Comparison of ENCODE assay signal across 8 mouse cellular contexts in genomic region chr10:42476774-42477475, GRCm38 (mm10). TPM values are rescaled to one million over a fixed set of nuclear protein-coding genes. Genes with fewer than 3 reads are reported as not detected.
DNase-seq lines count a peak whose midpoint lies in the region; ATAC-seq and TF ChIP-seq lines count a peak whose summit lies in the region.

No protein-coding gene starts in this region.

- WGBS in kidney, adult 2 months, result 81% methylated on average over 10 of the region's 10 CpGs
- 88% methylated on average over 10 of the region's 10 CpGs for WGBS in liver, embryonic 13.5 days (ENCODE audit: insufficient replicate concordance)

- ATAC-seq in liver, embryonic 13.5 days (ENCODE audit: low read depth), result no peak

- H3K9me3 ChIP-seq in liver, embryonic 13.5 days (replicated peaks), result no peaks in the 10 kb centered on the region; the same call in 1 of the 2 replicates

- no peaks in the 10 kb centered on the region for H3K36me3 ChIP-seq in kidney, adult 2 months (ENCODE audit: control insufficient read depth, insufficient read depth, low read length)
- H3K36me3 ChIP-seq in liver, embryonic 13.5 days, result peaks cover 4% of the 10 kb centered on the region

- peak; percentile 72 for DNase-seq in kidney, adult 2 months
- no peak for DNase-seq in kidney, adult 18-20 months
- DNase-seq in ES-CJ7 (ENCODE audit: low read depth, low spot score), result peak; percentile 56
- DNase-seq in heart, adult 9 months (ENCODE audit: low spot score in 2 of 2), result peak; percentile 47 to 72
- no peak for DNase-seq in liver, embryonic 13.5 days
- DNase-seq in Muller cell, postnatal 12 days (ENCODE audit: inconsistent ontology term), result no peak
- DNase-seq in retina, postnatal 1 day, result no peak
- DNase-seq in adrenal gland, adult 18-20 months (ENCODE audit: low spot score in 2 of 2), result no peak

- peaks cover 5% of the 10 kb centered on the region; the same call in 1 of the 2 replicates for H3K4me1 ChIP-seq in kidney, adult 2 months (ENCODE audit: control insufficient read depth, insufficient read depth, low read length)
- H3K4me1 ChIP-seq in liver, embryonic 13.5 days (replicated peaks), result peaks cover 54% of the 10 kb centered on the region

- no peak overlapping the region for H3K9ac ChIP-seq in liver, embryonic 13.5 days

- H3K27me3 ChIP-seq in kidney, adult 2 months (replicated peaks; ENCODE audit: control insufficient read depth, insufficient read depth, low read length), result no peaks in the 10 kb centered on the region
- H3K27me3 ChIP-seq in liver, embryonic 13.5 days, result no peaks in the 10 kb centered on the region

- no peak for TF ChIP-seq CTCF in kidney, adult 2 months (conservative IDR thresholded peaks at IDR 0.05; ENCODE audit: insufficient read depth, insufficient read length, low read depth, low read length)

- peak overlapping the region; percentile 91 for H3K4me2 ChIP-seq in liver, embryonic 13.5 days

- H3K27ac ChIP-seq in kidney, adult 2 months (ENCODE audit: insufficient read depth, low read depth, low read length), result peak overlapping the region; percentile 87
- no peak overlapping the region for H3K27ac ChIP-seq in liver, embryonic 13.5 days

- no peak overlapping the region for H3K4me3 ChIP-seq in kidney, adult 2 months (ENCODE audit: insufficient read depth, low read depth, low read length)
- peak overlapping the region; percentile 84; the same call in 1 of the 2 replicates for H3K4me3 ChIP-seq in liver, embryonic 13.5 days (replicated peaks)

- TF ChIP-seq POLR2A in kidney, adult 2 months (IDR thresholded peaks at IDR 0.05; ENCODE audit: low read depth, low read length), result no peak

RNA-seq across cellular contexts. Expression of gene Afg1l, which starts 1.4 kb away (rescaled TPM):
- 14.9 and 21.7 TPM in 2 replicates for polyA plus RNA-seq in kidney, adult 2 months (2012; rRNA removed)
- 2.4 and 2.7 TPM in 2 replicates for polyA plus RNA-seq in liver, embryonic 13.5 days (2015; fragmentation: Nextera tagmentation; extraction: Ambion mirVana)
- total RNA-seq in adrenal gland, adult 18-20 months (2021), result 10 to 100 TPM; 21.7 to 28.4 TPM

RNA-seq across cellular contexts. Expression of gene Snx3, which starts 24.9 kb away (rescaled TPM):
- 348 and 430 TPM in 2 replicates for polyA plus RNA-seq in kidney, adult 2 months (2012; rRNA removed)
- 294 and 318 TPM in 2 replicates for polyA plus RNA-seq in liver, embryonic 13.5 days (2015; fragmentation: Nextera tagmentation; extraction: Ambion mirVana)
- total RNA-seq in adrenal gland, adult 18-20 months (2021), result 100 to 1,000 TPM; 254 to 276 TPM

Comparison
In these comparisons a context has a peak if more than half of its experiments do, and no peak if none do; other contexts are left out.
1. DNase-seq: peak in kidney, adult 2 months (single experiment), ES-CJ7 (single experiment) and heart, adult 9 months (2 of 2); none in kidney, adult 18-20 months (single experiment), liver, embryonic 13.5 days (single experiment), Muller cell, postnatal 12 days (single experiment), retina, postnatal 1 day (single experiment) and adrenal gland, adult 18-20 months (0 of 2).